18 mouse cellular contexts compared by ENCODE assay signal in genomic region chr2:48705103-48705804, GRCm38 (mm10).
A peak's percentile ranks its signal among the peaks of the same experiment; 100 is the strongest.
DNase-seq lines count a peak whose midpoint lies in the region; ATAC-seq and TF ChIP-seq lines count a peak whose summit lies in the region.
"Had no signal": no experiment of that assay in that cellular context is flagged by ENCODE, and none has a peak within 500 bp of the region (broad histone marks: within the 10 kb centered on the region; RNA-seq: fewer than 3 reads in every experiment).

No protein-coding gene starts in this region.

- H3K4me2 ChIP-seq in forebrain, postnatal 0 days (ENCODE audit: low read depth) = no peak overlapping the region
- H3K4me2 ChIP-seq in forebrain, embryonic 16.5 days (ENCODE audit: low read length) = no peak overlapping the region
- no peak overlapping the region for H3K4me2 ChIP-seq in midbrain, embryonic 14.5 days (ENCODE audit: low read length)
- no peak overlapping the region for H3K4me2 ChIP-seq in midbrain, embryonic 13.5 days (replicated peaks)
- H3K4me2 ChIP-seq in stomach, embryonic 14.5 days (replicated peaks; ENCODE audit: low read depth, low read length) = no peak overlapping the region
- H3K4me2 ChIP-seq: embryonic facial prominence, embryonic 13.5 days; heart, embryonic 12.5 days had no signal

- H3K27me3 ChIP-seq in forebrain, postnatal 0 days (ENCODE audit: insufficient read depth, low read length) = no peaks in the 10 kb centered on the region
- H3K27me3 ChIP-seq in forebrain, embryonic 16.5 days (replicated peaks; ENCODE audit: control insufficient read depth, insufficient read depth, low read length) = no peaks in the 10 kb centered on the region
- H3K27me3 ChIP-seq in midbrain, embryonic 14.5 days (ENCODE audit: control insufficient read depth, insufficient read depth, low read length) = no peaks in the 10 kb centered on the region
- H3K27me3 ChIP-seq in midbrain, embryonic 13.5 days = no peaks in the 10 kb centered on the region
- H3K27me3 ChIP-seq in stomach, embryonic 14.5 days (ENCODE audit: control insufficient read depth, insufficient read depth, low read length) = no peaks in the 10 kb centered on the region
- H3K27me3 ChIP-seq: embryonic facial prominence, embryonic 13.5 days; heart, embryonic 12.5 days had no signal

- H3K4me3 ChIP-seq in forebrain, postnatal 0 days (ENCODE audit: low read depth, low read length) = no peak overlapping the region
- H3K4me3 ChIP-seq in forebrain, embryonic 16.5 days (replicated peaks; ENCODE audit: low read length) = no peak overlapping the region
- no peak overlapping the region for H3K4me3 ChIP-seq in midbrain, embryonic 14.5 days (replicated peaks; ENCODE audit: low read depth, low read length)
- H3K4me3 ChIP-seq in midbrain, embryonic 13.5 days (replicated peaks) = no peak overlapping the region
- no peak overlapping the region for H3K4me3 ChIP-seq in stomach, embryonic 14.5 days (ENCODE audit: low read depth, low read length)
- H3K4me3 ChIP-seq: embryonic facial prominence, embryonic 13.5 days; forebrain, embryonic 10.5 days; heart, embryonic 12.5 days had no signal

- ATAC-seq in forebrain, postnatal 0 days = peak; percentile 25
- no peak for ATAC-seq in forebrain, embryonic 16.5 days
- ATAC-seq in midbrain, embryonic 14.5 days (ENCODE audit: low FRiP score, low TSS enrichment) = no peak
- ATAC-seq in midbrain, embryonic 13.5 days = no peak
- peak; percentile 61; the same call in 1 of the 2 replicates for ATAC-seq in stomach, embryonic 14.5 days (ENCODE audit: insufficient number of reproducible peaks, insufficient read depth, low FRiP score, low read depth)
- no peak for ATAC-seq in megakaryocyte, adult 5-6 weeks (ENCODE audit: poor library complexity, severe bottlenecking)
- ATAC-seq: Patski had no signal

- no peak for TF ChIP-seq CTCF in forebrain, postnatal 0 days (IDR thresholded peaks at IDR 0.05; ENCODE audit: low read depth)

- H3K27ac ChIP-seq in forebrain, postnatal 0 days (ENCODE audit: low read depth, low read length) = no peak overlapping the region
- no peak overlapping the region for H3K27ac ChIP-seq in forebrain, embryonic 16.5 days (ENCODE audit: low read length)
- H3K27ac ChIP-seq in midbrain, embryonic 14.5 days (replicated peaks; ENCODE audit: low read depth, low read length) = no peak overlapping the region
- no peak overlapping the region for H3K27ac ChIP-seq in midbrain, embryonic 13.5 days
- H3K27ac ChIP-seq in stomach, embryonic 14.5 days (ENCODE audit: low read length) = peak overlapping the region; percentile 35; the same call in 1 of the 2 replicates
- H3K27ac ChIP-seq: embryonic facial prominence, embryonic 13.5 days; forebrain, embryonic 10.5 days; liver, embryonic 14.5 days; macrophage had no signal

- H3K9me3 ChIP-seq in forebrain, postnatal 0 days (ENCODE audit: low read length) = no peaks in the 10 kb centered on the region
- H3K9me3 ChIP-seq in forebrain, embryonic 16.5 days (ENCODE audit: control insufficient read depth, low read length) = no peaks in the 10 kb centered on the region
- H3K9me3 ChIP-seq in midbrain, embryonic 14.5 days (ENCODE audit: control insufficient read depth, low read length) = no peaks in the 10 kb centered on the region
- no peaks in the 10 kb centered on the region for H3K9me3 ChIP-seq in midbrain, embryonic 13.5 days
- no peaks in the 10 kb centered on the region for H3K9me3 ChIP-seq in stomach, embryonic 14.5 days (ENCODE audit: control insufficient read depth, low read depth, low read length)
- H3K9me3 ChIP-seq: embryonic facial prominence, embryonic 13.5 days; forebrain, embryonic 10.5 days; heart, embryonic 12.5 days had no signal

- no peaks in the 10 kb centered on the region for H3K4me1 ChIP-seq in forebrain, postnatal 0 days (ENCODE audit: insufficient read depth)
- H3K4me1 ChIP-seq in forebrain, embryonic 16.5 days (replicated peaks; ENCODE audit: control insufficient read depth, insufficient read depth, low read length) = no peaks in the 10 kb centered on the region
- no peaks in the 10 kb centered on the region; the same call in 1 of the 2 replicates for H3K4me1 ChIP-seq in midbrain, embryonic 14.5 days (ENCODE audit: control insufficient read depth, insufficient read depth, low read length)
- H3K4me1 ChIP-seq in midbrain, embryonic 13.5 days (replicated peaks) = peaks cover 8% of the 10 kb centered on the region
- 0 out of 2 replicates have a peak, but pooled peaks cover 9% of the 10 kb centered on the region for H3K4me1 ChIP-seq in stomach, embryonic 14.5 days (ENCODE audit: control insufficient read depth, insufficient read depth, low read length)

- WGBS in forebrain, postnatal 0 days = 71% methylated on average over 12 of the region's 12 CpGs
- WGBS in forebrain, embryonic 16.5 days = 78% methylated on average over 12 of the region's 12 CpGs
- 59% methylated on average over 12 of the region's 12 CpGs for WGBS in midbrain, embryonic 14.5 days
- 64% methylated on average over 12 of the region's 12 CpGs for WGBS in midbrain, embryonic 13.5 days
- 36% methylated on average over 12 of the region's 12 CpGs for WGBS in stomach, embryonic 14.5 days

- no peak overlapping the region for H3K9ac ChIP-seq in forebrain, postnatal 0 days
- H3K9ac ChIP-seq in forebrain, embryonic 16.5 days (replicated peaks; ENCODE audit: low read depth, low read length) = no peak overlapping the region
- H3K9ac ChIP-seq in midbrain, embryonic 14.5 days (replicated peaks; ENCODE audit: low read length) = no peak overlapping the region
- no peak overlapping the region for H3K9ac ChIP-seq in midbrain, embryonic 13.5 days (replicated peaks)
- no peak overlapping the region for H3K9ac ChIP-seq in stomach, embryonic 14.5 days (replicated peaks; ENCODE audit: low read depth, low read length)
- H3K9ac ChIP-seq: embryonic facial prominence, embryonic 13.5 days; heart, embryonic 12.5 days; liver, embryonic 14.5 days had no signal

- H3K36me3 ChIP-seq in forebrain, postnatal 0 days (ENCODE audit: insufficient read depth) = no peaks in the 10 kb centered on the region
- H3K36me3 ChIP-seq in forebrain, embryonic 16.5 days (ENCODE audit: control insufficient read depth, insufficient read depth) = no peaks in the 10 kb centered on the region
- H3K36me3 ChIP-seq in midbrain, embryonic 14.5 days (ENCODE audit: control insufficient read depth, insufficient read depth, low read length) = no peaks in the 10 kb centered on the region
- no peaks in the 10 kb centered on the region for H3K36me3 ChIP-seq in midbrain, embryonic 13.5 days
- no peaks in the 10 kb centered on the region for H3K36me3 ChIP-seq in stomach, embryonic 14.5 days (ENCODE audit: control insufficient read depth, insufficient read depth, low read length)
- H3K36me3 ChIP-seq: embryonic facial prominence, embryonic 13.5 days; forebrain, embryonic 10.5 days; heart, embryonic 12.5 days had no signal

- peak; percentile 4 for DNase-seq in forebrain, postnatal 0 days
- DNase-seq in kidney, postnatal 14 days = peak; percentile 4
- no peak for DNase-seq in kidney, adult 8-10 months
- DNase-seq in midbrain, embryonic 14.5 days = peak; percentile 3
- DNase-seq: cerebellum, postnatal 10 days; heart, postnatal 4 days; layer of hippocampus, postnatal 36 days; thymus, adult 2 months had no signal

Comparison
In these comparisons a context has a peak if more than half of its experiments do, and no peak if none do; other contexts are left out.
1. ATAC-seq: peak in forebrain, postnatal 0 days (single experiment) and stomach, embryonic 14.5 days (single experiment); none in forebrain, embryonic 16.5 days (single experiment), midbrain, embryonic 14.5 days (single experiment), midbrain, embryonic 13.5 days (single experiment) and megakaryocyte, adult 5-6 weeks (single experiment).
2. DNase-seq: peak in forebrain, postnatal 0 days (single experiment), kidney, postnatal 14 days (single experiment) and midbrain, embryonic 14.5 days (single experiment); none in kidney, adult 8-10 months (0 of 2).